Mouse (Mus musculus) CH12.LX (cell line): ENCODE results near the gene Riok2. TPM values are rescaled to one million over a fixed set of nuclear protein-coding genes. Genes with fewer than 3 reads are reported as not detected.

Experiments
- DNase-seq: peaks from one replicate; pipeline ENCODE4 v3.0.0-alpha.2; 2013; ENCODE audit errors: extremely low read depth
- H3K27ac ChIP-seq: 2 replicates; pipeline ENCODE4 v1.5.1; 2012; ENCODE audit warnings: low read depth, mild to moderate bottlenecking, control low read depth, moderate library complexity; ENCODE audit not compliant: insufficient read depth
- H3K27me3 ChIP-seq: replicated peaks from 2 replicates; pipeline ENCODE3; 2012; ENCODE audit warnings: inconsistent platforms
- H3K36me3 ChIP-seq, 2 experiments: replicated peaks in 1 of 2; 2 replicates each; pipeline versions ENCODE3 to v1.6.1; 2012; ENCODE audit warnings: inconsistent platforms in 1 of 2, low read length in 1 of 2, mild to moderate bottlenecking in 1 of 2, mixed read lengths in 1 of 2, moderate library complexity in 1 of 2; ENCODE audit not compliant: control insufficient read depth in 1 of 2, insufficient read depth in 1 of 2
- H3K4me1 ChIP-seq, 2 experiments: 2 replicates each; pipeline ENCODE4 v1.6.1; 2012; ENCODE audit warnings: inconsistent platforms in 1 of 2, moderate library complexity in 1 of 2; ENCODE audit not compliant: insufficient read depth in 2 of 2, control insufficient read depth in 1 of 2
- H3K4me2 ChIP-seq: 2 replicates; pipeline ENCODE4 v1.6.1; 2012; ENCODE audit warnings: low read depth, mild to moderate bottlenecking, control low read depth; ENCODE audit not compliant: poor library complexity, insufficient read depth, severe bottlenecking
- H3K4me3 ChIP-seq, 3 experiments: fragments of 150-350 bp in 1 of 3; sonication (generic) in 1 of 3; replicated peaks in 1 of 3; 2 replicates each; pipeline versions ENCODE3 to v1.5.1; 2011 to 2012; ENCODE audit warnings: low read depth in 2 of 3, low read length in 2 of 3, mild to moderate bottlenecking in 2 of 3, moderate library complexity in 2 of 3, control low read depth in 1 of 3, improper control_type of control experiment in 1 of 3, inconsistent platforms in 1 of 3, mixed read lengths in 1 of 3; ENCODE audit not compliant: poor library complexity in 1 of 3
- H3K79me2 ChIP-seq: replicated peaks from 2 replicates; pipeline ENCODE4 v1.6.1; 2012; ENCODE audit warnings: mild to moderate bottlenecking, moderate library complexity; ENCODE audit not compliant: control insufficient read depth, poor library complexity, insufficient read depth, severe bottlenecking; ENCODE audit errors: extremely low read depth
- H3K9ac ChIP-seq: 2 replicates; pipeline ENCODE4 v1.6.1; 2012; ENCODE audit warnings: low read depth, mild to moderate bottlenecking, control low read depth, moderate library complexity; ENCODE audit not compliant: insufficient read depth
- H3K9me3 ChIP-seq: replicated peaks from 2 replicates; pipeline ENCODE3; 2012; ENCODE audit warnings: low read length, inconsistent platforms, mixed read lengths
- BHLHE40 ChIP-seq: IDR thresholded peaks from 2 replicates; pipeline ENCODE4 v1.6.1; 2011; ENCODE audit warnings: mild to moderate bottlenecking, low read depth, low read length, improper control_type of control experiment
- CHD2 ChIP-seq: IDR thresholded peaks from 2 replicates; pipeline ENCODE4 v1.6.1; 2011; ENCODE audit warnings: low read length, improper control_type of control experiment
- CTCF ChIP-seq, 2 experiments: IDR thresholded peaks in 1 of 2; conservative IDR thresholded peaks in 1 of 2; 2 replicates each; pipeline ENCODE4 v1.5.1; 2011 to 2012; ENCODE audit warnings: low read depth in 2 of 2, low read length in 2 of 2, improper control_type of control experiment in 1 of 2, inconsistent platforms in 1 of 2, mild to moderate bottlenecking in 1 of 2, moderate library complexity in 1 of 2
- E2F4 ChIP-seq: IDR thresholded peaks from 2 replicates; pipeline ENCODE4 v1.6.1; 2011; ENCODE audit warnings: low read depth, low read length, improper control_type of control experiment; ENCODE audit not compliant: insufficient replicate concordance
- ETS1 ChIP-seq: conservative IDR thresholded peaks from 2 replicates; pipeline ENCODE4 v1.6.1; 2012; ENCODE audit warnings: low read depth, mild to moderate bottlenecking, inconsistent platforms, low read length, improper control_type of control experiment, moderate library complexity
- GABPA ChIP-seq: IDR thresholded peaks from 2 replicates; pipeline ENCODE4 v1.6.1; 2012; ENCODE audit warnings: low read depth, low read length, improper control_type of control experiment, inconsistent platforms; ENCODE audit not compliant: insufficient replicate concordance
- HCFC1 ChIP-seq: IDR thresholded peaks from 2 replicates; pipeline ENCODE4 v1.6.1; 2012; ENCODE audit warnings: low read depth, mild to moderate bottlenecking, inconsistent platforms, low read length, improper control_type of control experiment
- JUND ChIP-seq: conservative IDR thresholded peaks from 2 replicates; pipeline ENCODE4 v1.6.1; 2011; ENCODE audit warnings: low read depth, low read length, improper control_type of control experiment
- KAT2A ChIP-seq: IDR thresholded peaks from 2 replicates; pipeline ENCODE4 v1.6.1; 2012; ENCODE audit warnings: low read length, improper control_type of control experiment, inconsistent platforms; ENCODE audit not compliant: insufficient replicate concordance
- MAFK ChIP-seq: IDR thresholded peaks from 2 replicates; pipeline ENCODE4 v1.6.1; 2011; ENCODE audit warnings: low read length, improper control_type of control experiment; ENCODE audit not compliant: insufficient replicate concordance
- MAX ChIP-seq: IDR thresholded peaks from 2 replicates; pipeline ENCODE4 v1.6.1; 2011; ENCODE audit warnings: low read length, improper control_type of control experiment
- POLR2AphosphoS2 ChIP-seq: IDR thresholded peaks from 2 replicates; pipeline ENCODE4 v1.6.1; 2011; ENCODE audit warnings: low read depth, low read length, improper control_type of control experiment
- RAD21 ChIP-seq: IDR thresholded peaks from 2 replicates; pipeline ENCODE4 v1.6.1; 2011; ENCODE audit warnings: low read depth, mild to moderate bottlenecking, low read length, improper control_type of control experiment, moderate library complexity
- SMC3 ChIP-seq: IDR thresholded peaks from 2 replicates; pipeline ENCODE4 v1.6.1; 2011; ENCODE audit warnings: low read depth, low read length, improper control_type of control experiment
- TBP ChIP-seq: conservative IDR thresholded peaks from 2 replicates; pipeline ENCODE4 v1.6.1; 2011; ENCODE audit warnings: low read depth, low read length, improper control_type of control experiment
- TCF12 ChIP-seq: IDR thresholded peaks from 2 replicates; pipeline ENCODE4 v1.6.1; 2014; ENCODE audit warnings: low read depth, mild to moderate bottlenecking, inconsistent platforms, low read length, improper control_type of control experiment
- UBTF ChIP-seq: IDR thresholded peaks from 2 replicates; pipeline ENCODE4 v1.6.1; 2012; ENCODE audit warnings: low read depth, mild to moderate bottlenecking, inconsistent platforms, low read length, improper control_type of control experiment, moderate library complexity
- ZC3H11A ChIP-seq: IDR thresholded peaks from 2 replicates; pipeline ENCODE4 v1.6.1; 2012; ENCODE audit warnings: low read depth, mild to moderate bottlenecking, inconsistent platforms, low read length, improper control_type of control experiment
- ZMIZ1 ChIP-seq: IDR thresholded peaks from 2 replicates; pipeline ENCODE4 v1.6.1; 2012; ENCODE audit warnings: low read depth, mild to moderate bottlenecking, inconsistent platforms, low read length, improper control_type of control experiment
- ZNF384 ChIP-seq: IDR thresholded peaks from 2 replicates; pipeline ENCODE4 v1.6.1; 2012; ENCODE audit warnings: low read depth, low read length, improper control_type of control experiment, inconsistent platforms
- dilution Hi-C: fragments of 300-500 bp; cut with MboI; formaldehyde crosslinking; loops from 2 replicates; pipeline ENCODE4 v1.14.3; 2020; ENCODE audit warnings: low sequenced_read_pairs; ENCODE audit not compliant: extremely low pct_unique_long_range_greater_than_20kb, extremely low pct_ligation_motif_present
- in situ Hi-C: fragments of 300-500 bp; cut with MboI; formaldehyde crosslinking; loops from 3 replicates; pipeline ENCODE4 v1.14.3; 2019; ENCODE audit warnings: low sequenced_read_pairs, low pct_ligation_motif_present, low pct_unique_long_range_greater_than_20kb, mixed read lengths
- polyA plus RNA-seq: library from polyadenylated mRNA; unstranded; fragments of >175 nt; gene quantifications from 2 replicates; pipeline ENCODE4 v1.2.1, GENCODE M21; 2012; ENCODE audit warnings: low read depth; ENCODE audit not compliant: insufficient read length
- total RNA-seq, 2 experiments: library from RNA; depleted of rRNA; stranded (reverse); fragments of 300-350 nt in 1 of 2; fragments of >200 nt in 1 of 2; gene quantifications; 2 replicates each; pipeline ENCODE4 v1.2.3; 2012 to 2014

Gene Riok2
- total and polyA plus RNA-seq, 3 experiments, result 27.9 to 114 (median 78.4) TPM

DNA sequence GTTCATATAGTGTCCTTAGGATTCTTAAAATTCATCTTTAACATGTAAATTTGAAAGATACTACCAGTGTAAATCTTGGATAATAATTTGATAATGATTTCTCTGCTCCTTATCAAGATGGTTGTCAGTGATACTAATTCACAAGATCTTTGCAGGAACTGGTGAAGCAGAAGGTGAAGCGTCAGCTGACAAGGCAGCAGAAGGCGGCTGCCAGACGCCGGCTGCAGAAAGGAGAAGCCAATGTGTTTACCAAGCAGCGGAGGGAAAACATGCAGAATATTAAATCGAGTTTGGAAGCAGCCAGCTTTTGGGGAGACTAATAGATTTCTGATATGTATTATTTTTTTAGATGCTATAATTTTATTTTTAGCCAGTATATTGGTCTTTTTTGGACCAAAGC, 19.2 kb downstream of the Riok2 start:
- H3K27ac ChIP-seq, result no peak overlapping the region
- no peak overlapping the region for H3K9ac ChIP-seq
- H3K4me1 ChIP-seq, result peaks cover 0 to 24% of the 10 kb centered on the region in 2 experiments; a peak in 2 of 4 replicates
- peaks cover 6% of the 10 kb centered on the region; the same call in 1 of the 2 replicates for H3K79me2 ChIP-seq
- peaks cover 13 to 61% of the 10 kb centered on the region in 2 experiments for H3K36me3 ChIP-seq
- no peak for DNase-seq
- H3K4me3 ChIP-seq, result no peak overlapping the region
- H3K27me3 ChIP-seq, result no peaks in the 10 kb centered on the region
- H3K9me3 ChIP-seq, result no peaks in the 10 kb centered on the region
- no peak overlapping the region for H3K4me2 ChIP-seq
- 0 out of 4 replicates have a peak, but pooled peaks of 1 of the 2 experiments have one; percentile 0 for TF ChIP-seq CTCF (conservative IDR thresholded peaks at IDR 0.05 in 1 of 2, IDR thresholded peaks at IDR 0.05 in 1 of 2; ENCODE audit: low read depth in 2 of 2, low read length in 2 of 2)
- TF ChIP-seq KAT2A, result no peak
- TF ChIP-seq TCF12, result no peak
- no peak for TF ChIP-seq MAFK
- no peak for TF ChIP-seq POLR2AphosphoS2
- in situ Hi-C loops, result loop anchor here (10.0 kb wide), 1 partner anchor 352 kb away; no protein-coding TSS in a partner anchor
- dilution Hi-C loops, result no loop called here

DNA sequence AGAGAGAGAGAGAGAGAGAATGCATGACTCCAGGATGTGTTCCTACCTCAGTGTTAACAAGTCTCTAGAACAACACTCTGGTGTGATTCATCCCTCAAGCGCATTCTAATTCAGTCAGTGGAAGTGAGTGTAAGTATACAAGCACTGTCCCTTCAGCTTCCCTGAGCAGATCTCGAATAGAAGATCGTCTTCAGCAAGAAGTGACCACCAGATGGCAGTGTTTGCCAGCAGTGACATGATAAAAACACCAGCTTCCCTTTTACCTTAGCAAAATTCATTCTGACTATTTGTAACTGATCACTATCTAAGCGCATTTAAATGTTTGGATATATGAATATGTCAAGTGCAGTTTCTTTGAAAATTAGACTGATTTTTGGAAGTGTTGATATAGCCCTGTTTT, 20.2 kb downstream of the Riok2 start:
- H3K4me1 ChIP-seq, result peaks cover 0 to 24% of the 10 kb centered on the region in 2 experiments; a peak in 2 of 4 replicates
- no peak overlapping the region for H3K27ac ChIP-seq
- TF ChIP-seq MAX (no peak), ZC3H11A (peak; percentile 36; the same call in 1 of the 2 replicates), SMC3 (peak; percentile 88), JUND (0 out of 2 replicates have a peak, but pooled peaks have one; percentile 23), ZMIZ1 (no peak), CTCF (conservative IDR thresholded peaks at IDR 0.05 in 1 of 2, IDR thresholded peaks at IDR 0.05 in 1 of 2; ENCODE audit: low read depth in 2 of 2, low read length in 2 of 2) (peak; percentile 59 to 85), RAD21 (peak; percentile 83)
- TF ChIP-seq, all 38 proteins: peak for 5
- H3K79me2 ChIP-seq, result no peaks in the 10 kb centered on the region
- no peak overlapping the region for H3K4me3 ChIP-seq
- no peaks in the 10 kb centered on the region for H3K27me3 ChIP-seq
- no peak overlapping the region for H3K4me2 ChIP-seq
- no peaks in the 10 kb centered on the region for H3K9me3 ChIP-seq
- peaks cover 8 to 52% of the 10 kb centered on the region in 2 experiments for H3K36me3 ChIP-seq
- dilution Hi-C loops (no loop called here), in situ Hi-C loops (loop anchor here (10.0 kb wide), 1 partner anchor 350 kb away; no protein-coding TSS in a partner anchor)
- H3K9ac ChIP-seq, result no peak overlapping the region
- DNase-seq, result peak; percentile 83

DNA sequence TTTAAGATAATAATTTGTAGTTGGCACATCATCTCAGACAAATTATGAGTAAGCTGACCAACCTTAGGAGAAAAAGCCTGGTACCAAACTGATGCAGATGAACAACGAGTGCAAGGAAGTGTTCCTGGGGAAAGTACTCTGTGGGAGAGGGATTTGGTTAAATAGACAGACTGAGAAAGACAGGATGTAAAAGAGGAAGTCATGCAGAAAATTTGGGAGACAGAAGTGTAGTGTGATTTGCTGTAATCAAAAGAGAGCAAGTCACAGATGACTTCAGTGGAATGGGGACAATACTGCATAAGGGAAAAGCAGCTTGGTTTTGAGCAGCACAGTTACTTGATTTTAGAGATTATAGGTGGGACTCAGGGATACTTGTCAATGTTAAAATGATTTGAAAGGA, 22.8 kb downstream of the Riok2 start:
- H3K27me3 ChIP-seq, result no peaks in the 10 kb centered on the region
- no peaks in the 10 kb centered on the region for H3K9me3 ChIP-seq
- no peak for DNase-seq
- H3K4me1 ChIP-seq, result peaks cover 0 to 14% of the 10 kb centered on the region in 2 experiments; a peak in 2 of 4 replicates
- no peak overlapping the region for H3K27ac ChIP-seq
- no peak overlapping the region for H3K4me3 ChIP-seq
- H3K79me2 ChIP-seq, result no peaks in the 10 kb centered on the region
- no peak for TF ChIP-seq MAFK
- no peak for TF ChIP-seq CHD2
- no peak for TF ChIP-seq BHLHE40
- no peak for TF ChIP-seq ETS1
- TF ChIP-seq TBP, result no peak
- TF ChIP-seq ZC3H11A, result no peak
- TF ChIP-seq RAD21, result no peak
- no peak for TF ChIP-seq HCFC1
- TF ChIP-seq ZNF384, result no peak
- TF ChIP-seq UBTF, result no peak
- no peak for TF ChIP-seq GABPA
- no peak for TF ChIP-seq E2F4
- TF ChIP-seq JUND, result no peak
- H3K4me2 ChIP-seq, result no peak overlapping the region
- H3K36me3 ChIP-seq, result peaks cover 2 to 34% of the 10 kb centered on the region in 2 experiments
- H3K9ac ChIP-seq, result no peak overlapping the region
- dilution Hi-C loops, result no loop called here
- in situ Hi-C loops, result loop anchor here (5.0 to 10.0 kb wide), 2 partner anchors 250 to 348 kb away; no protein-coding TSS in a partner anchor
